Mouse (Mus musculus) 3134 (cell line): Measurements from ENCODE around the gene Apol9b.

Source experiments
- DNase-seq: peaks from one replicate; pipeline ENCODE4 v3.0.0-alpha.2; 2011; ENCODE audit warnings: low spot score; ENCODE audit not compliant: insufficient read length; ENCODE audit errors: extremely low read depth

Gene Apol9b

GRCm38 (mm10) chr15:77745081-77745480 lies 16.2 kb downstream of the Apol9b start:
- no peak for DNase-seq

GRCm38 (mm10) chr15:77746326-77746725 lies 17.5 kb downstream of the Apol9b start:
- DNase-seq: no peak

- DNase-seq: no peak
Measured at GRCm38 (mm10) chr15:77748414-77748813, 19.6 kb downstream of the Apol9b start.

GRCm38 (mm10) chr15:77749717-77750116 lies 20.9 kb downstream of the Apol9b start:
- DNase-seq: no peak

- DNase-seq: peak; percentile 37
Measured at GRCm38 (mm10) chr15:77750461-77750860, 21.6 kb downstream of the Apol9b start.

GRCm38 (mm10) chr15:77752443-77752842 lies 23.6 kb downstream of the Apol9b start:
- no peak for DNase-seq

GRCm38 (mm10) chr15:77755132-77755531 lies 26.3 kb downstream of the Apol9b start:
- no peak for DNase-seq

- no peak for DNase-seq
Measured at GRCm38 (mm10) chr15:77756081-77756480, 27.2 kb downstream of the Apol9b start.

- DNase-seq: no peak
Measured at GRCm38 (mm10) chr15:77756848-77757247, 28.0 kb downstream of the Apol9b start, which contains the start of gene Apol8. TSS of gene Apol8 (minus strand) at chr15:77757003.

- DNase-seq: no peak
Measured at GRCm38 (mm10) chr15:77757586-77758226, 28.9 kb downstream of the Apol9b start.

- DNase-seq: no peak
Measured at GRCm38 (mm10) chr15:77760037-77760436, 31.2 kb downstream of the Apol9b start.

- no peak for DNase-seq
Measured at GRCm38 (mm10) chr15:77761083-77761482, 32.2 kb downstream of the Apol9b start.

- DNase-seq: no peak
Measured at GRCm38 (mm10) chr15:77761561-77762380, 32.9 kb downstream of the Apol9b start.

GRCm38 (mm10) chr15:77763050-77763449 lies 34.2 kb downstream of the Apol9b start:
- no peak for DNase-seq

GRCm38 (mm10) chr15:77763702-77764101 lies 34.9 kb downstream of the Apol9b start:
- no peak for DNase-seq

GRCm38 (mm10) chr15:77764391-77765006 lies 35.7 kb downstream of the Apol9b start:
- DNase-seq: no peak

- DNase-seq: no peak
Measured at GRCm38 (mm10) chr15:77765484-77766093, 36.8 kb downstream of the Apol9b start.

- DNase-seq: no peak
Measured at GRCm38 (mm10) chr15:77766981-77767380, 38.1 kb downstream of the Apol9b start.

GRCm38 (mm10) chr15:77770341-77770740 lies 41.5 kb downstream of the Apol9b start:
- no peak for DNase-seq

- DNase-seq: no peak
Measured at GRCm38 (mm10) chr15:77770942-77771341, 42.1 kb downstream of the Apol9b start.
